Mouse (Mus musculus) ES-Bruce4 (cell line): ENCODE data around the gene Tlcd2.

Experiments used
- CTCF ChIP-seq: IDR thresholded peaks from one replicate; pipeline ENCODE4 v1.8.1; 2011; ENCODE audit warnings: low read depth, low read length
- EP300 ChIP-seq: IDR thresholded peaks from 2 replicates; pipeline ENCODE4 v1.6.1; 2011; ENCODE audit warnings: low read depth, low read length; ENCODE audit not compliant: insufficient read depth

DNA sequence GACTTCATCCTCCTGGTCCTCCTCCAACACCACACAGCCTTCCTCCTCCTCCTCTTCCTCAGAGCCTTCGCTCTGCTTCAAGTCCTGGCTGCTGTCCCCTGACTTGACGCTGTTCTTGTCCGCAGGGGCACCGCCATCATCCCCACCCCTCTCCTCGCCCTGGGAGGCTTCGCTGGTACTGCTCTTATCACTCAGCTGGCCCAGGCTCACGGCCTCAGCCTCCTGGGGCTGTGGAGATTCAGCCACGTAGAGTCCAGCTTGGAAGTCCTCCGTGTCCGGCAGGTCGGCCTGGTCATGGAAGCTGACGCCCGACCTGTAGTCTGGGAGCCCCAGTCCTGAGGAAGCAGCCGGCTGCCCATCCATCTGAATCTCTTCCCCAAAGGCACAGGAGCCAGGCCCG, 10.6 kb upstream of the Tlcd2 start:
- TF ChIP-seq CTCF (no peak), EP300 (no peak)
